Mouse (Mus musculus) neural tube, embryonic 10.5 days (tissue): ENCODE measurements around the gene Rexo2.
"Not testable (repeated sequence)": the region's sequence is repeated elsewhere in the genome, so short reads cannot be mapped to it uniquely, and the experiment has no call there.

Experiments used
- DNase-seq: peaks from one replicate; pipeline ENCODE4 v3.0.0-alpha.2; 2017; ENCODE audit warnings: low spot score; ENCODE audit errors: extremely low spot score

The Rexo2 gene

DNA sequence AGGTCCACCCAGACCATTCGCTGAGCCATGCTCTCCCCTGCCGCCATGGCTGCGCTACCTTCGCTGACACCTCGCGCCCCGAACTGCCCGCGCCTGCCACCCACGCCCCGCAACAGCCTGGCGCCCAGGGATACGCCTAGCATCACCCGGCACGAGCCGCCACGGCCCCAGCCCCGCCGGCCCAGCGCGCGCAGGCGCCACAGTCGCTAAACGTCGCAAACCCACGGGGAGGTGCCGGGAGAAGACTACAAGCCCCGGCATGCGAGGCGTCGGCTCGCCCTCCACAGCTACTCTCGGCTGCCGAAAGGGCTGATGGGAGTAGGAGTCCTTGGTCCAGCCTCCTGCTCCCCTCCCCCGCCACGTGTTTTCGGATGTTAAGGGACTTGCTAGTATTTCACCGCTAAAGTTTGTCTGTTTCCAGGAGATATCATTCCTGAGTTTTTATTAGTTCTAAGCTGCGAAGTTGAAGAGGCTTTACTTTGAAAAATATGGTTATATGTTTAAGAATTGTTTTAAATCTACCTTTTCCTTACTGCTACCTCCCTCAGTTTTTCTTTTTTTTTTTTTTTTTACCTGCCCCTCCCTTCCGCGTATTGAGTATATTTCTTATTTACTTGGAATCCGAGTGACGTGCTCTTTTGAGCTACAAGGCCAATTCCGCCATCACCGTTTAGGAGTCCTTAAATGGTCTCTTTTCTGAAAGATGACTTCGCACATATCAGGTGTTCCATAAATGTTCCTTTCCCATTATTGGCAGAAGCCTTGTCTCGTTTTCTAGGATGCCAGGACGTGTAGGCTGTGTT, at the start of gene Rexo2:
Rexo2 (minus strand) TSS at position 213 of the 803 bp plus-strand sequence.
- peak; percentile 91 for DNase-seq

DNA sequence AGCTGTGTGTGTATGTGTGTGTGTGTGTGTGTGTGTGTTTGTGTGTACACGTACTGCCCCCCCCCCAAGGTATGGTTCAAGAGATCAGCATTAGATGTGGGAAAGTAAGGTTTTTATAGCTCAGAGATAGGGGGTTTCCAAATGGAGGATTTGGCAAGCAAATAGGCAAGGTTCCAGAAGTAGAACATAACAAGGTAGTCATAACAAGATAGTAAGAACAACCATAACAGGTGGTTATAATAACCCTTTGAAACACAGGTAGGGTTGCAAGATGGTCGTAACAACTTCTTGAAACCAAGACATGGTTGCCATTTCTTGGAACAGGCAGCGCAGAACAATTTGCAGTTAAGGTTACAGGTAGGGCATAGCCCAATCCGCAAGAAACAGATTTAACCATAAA, 46.1 kb upstream of the Rexo2 start:
- DNase-seq: no peak

DNA sequence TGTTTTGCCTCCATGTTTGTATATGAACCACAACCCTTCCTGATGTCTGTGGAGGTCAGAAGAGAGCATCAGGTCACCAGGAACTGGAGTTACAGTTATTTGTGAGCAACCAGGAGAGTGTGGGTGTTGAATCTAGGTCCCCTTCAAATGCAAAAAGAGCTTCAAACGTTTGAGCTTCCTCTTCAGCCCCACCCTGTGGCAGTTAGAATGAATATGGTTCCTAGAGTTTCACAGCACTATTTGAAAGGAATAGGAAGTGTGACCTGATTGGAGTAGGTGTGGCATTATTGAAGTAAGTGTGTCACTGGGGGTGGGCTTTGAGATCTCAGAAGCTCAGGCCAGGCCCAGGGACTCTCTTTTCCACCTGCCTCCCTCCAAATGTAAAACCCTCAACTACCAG, 45.1 kb upstream of the Rexo2 start:
- no peak for DNase-seq

DNA sequence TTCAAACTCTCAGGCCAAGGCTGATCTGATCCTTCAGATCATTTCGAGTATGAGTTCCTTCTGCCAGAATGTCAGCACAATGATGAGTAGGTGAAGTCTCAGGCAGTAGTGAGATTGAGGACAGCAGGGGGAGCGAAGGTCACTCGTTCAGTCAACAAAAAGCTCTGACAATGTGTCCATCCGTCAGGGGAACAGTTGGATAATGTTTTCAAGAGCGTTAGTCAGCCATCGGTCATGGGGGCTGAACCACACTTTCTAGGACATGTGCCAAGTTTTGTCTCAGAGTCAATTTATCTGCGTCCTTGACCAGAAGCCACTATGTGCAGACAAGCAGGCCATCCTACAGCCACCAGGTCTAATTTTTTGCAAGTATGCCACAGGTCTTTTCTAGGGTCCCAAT, 40.0 kb upstream of the Rexo2 start:
- DNase-seq: not testable (repeated sequence)

DNA sequence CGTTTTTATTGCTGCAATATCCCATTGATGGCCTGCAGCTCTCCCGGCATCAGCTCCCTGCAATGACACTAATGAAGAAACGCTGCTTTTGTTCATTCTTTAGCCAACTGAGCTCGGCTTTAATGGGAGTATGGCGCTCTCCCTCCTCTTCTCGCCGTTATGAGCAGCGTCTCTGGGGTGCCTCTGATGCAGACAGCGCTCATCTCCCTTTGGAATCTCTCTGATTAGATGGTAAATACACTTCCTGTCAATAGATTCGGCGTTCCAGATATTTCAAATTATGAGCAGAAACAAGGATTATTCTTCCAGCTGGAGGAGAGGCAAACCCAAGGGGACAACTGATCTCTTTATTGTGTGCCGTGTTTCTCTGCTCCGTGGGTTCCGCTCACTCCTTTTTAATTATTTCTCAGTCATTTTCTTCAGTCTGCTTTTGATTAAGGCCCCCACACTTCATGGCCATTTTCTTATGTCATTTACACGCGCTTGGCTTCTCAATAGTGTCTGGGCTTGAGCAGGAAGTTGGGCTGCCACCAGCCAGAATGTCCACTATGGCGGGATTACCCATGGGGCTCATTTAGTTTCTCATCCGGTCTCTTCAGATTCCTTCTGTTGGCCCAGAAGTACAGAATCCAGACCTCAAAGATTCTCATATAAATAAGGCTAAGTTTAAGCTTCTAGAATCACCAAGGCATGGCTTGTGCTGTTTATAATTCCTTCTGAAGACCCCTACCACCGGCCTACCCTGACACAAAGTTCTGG, 37.1 kb upstream of the Rexo2 start:
- no peak for DNase-seq

DNA sequence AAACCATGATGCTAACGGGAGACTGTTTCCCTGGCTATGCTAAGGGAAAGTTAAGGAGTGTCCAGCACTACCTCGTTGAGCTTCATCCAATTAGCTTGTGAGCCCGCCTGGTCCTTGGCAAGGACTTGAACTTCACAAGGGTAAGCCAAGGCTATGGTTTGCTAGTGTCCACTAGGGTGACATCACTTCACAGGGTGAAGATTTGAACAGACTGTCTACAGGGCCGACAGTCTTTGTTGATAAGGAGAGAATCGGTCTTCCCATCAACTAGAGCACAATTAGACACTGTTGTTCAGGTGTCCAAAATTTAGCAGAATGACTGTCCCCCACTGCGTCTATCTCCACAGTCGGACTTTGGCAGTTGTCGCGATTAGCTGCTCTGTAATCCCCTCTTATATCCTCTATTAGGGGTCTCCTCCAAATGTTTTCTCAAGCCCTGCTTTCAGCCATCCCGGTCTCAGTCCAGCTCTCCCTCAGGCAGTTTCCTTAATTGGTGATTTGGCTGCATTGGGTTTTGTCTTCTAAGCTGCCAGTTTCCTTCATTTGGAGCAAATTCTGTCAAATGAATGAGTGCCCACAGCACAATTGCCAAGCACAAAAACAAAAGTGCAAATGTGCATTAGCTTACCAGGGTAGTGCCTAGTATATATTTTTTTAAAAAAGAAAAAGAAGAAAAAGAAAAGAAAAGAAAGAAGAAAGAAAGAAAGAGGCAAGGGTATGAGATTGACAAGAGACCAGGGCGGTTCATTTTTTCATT, 36.4 kb upstream of the Rexo2 start:
- no peak for DNase-seq

DNA sequence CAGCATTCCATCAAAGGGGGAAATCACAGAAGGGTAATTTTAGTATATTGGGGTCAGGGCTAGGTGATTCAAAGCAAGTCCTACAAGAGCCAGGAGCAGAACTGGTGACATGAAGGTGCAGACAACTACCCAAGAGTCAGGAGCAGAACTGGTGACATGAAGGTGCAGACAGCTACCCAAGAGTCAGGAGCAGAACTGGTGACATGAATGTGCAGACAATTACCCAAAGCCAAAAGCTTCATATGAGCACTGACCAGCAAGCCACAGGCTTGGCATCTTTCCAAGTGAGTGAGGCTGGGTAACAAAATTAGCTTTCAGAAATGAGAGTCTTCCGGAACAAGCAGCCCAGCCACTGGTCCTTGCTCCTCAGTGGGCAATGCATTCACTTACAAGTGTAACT, 34.9 kb upstream of the Rexo2 start:
- DNase-seq: no peak

DNA sequence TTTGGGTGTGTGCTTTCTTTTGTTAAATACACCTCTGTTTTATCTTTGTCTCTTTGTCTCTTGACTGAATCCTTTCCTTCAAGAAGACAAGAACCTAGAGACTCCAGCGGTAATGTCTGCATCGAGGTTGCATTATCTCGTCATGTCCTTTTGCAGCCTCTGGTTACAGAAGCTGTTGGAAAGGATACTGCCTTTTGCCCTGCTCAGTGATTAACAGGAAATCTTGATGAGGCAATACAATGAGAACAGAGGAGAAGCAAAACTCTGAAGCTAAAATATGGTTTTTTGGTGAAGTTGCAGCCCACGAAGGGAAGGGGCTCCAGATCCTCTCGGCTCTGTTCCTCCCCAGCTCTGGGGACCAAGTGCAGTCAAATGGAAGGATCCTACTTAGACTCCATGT, 29.7 kb upstream of the Rexo2 start:
- DNase-seq: no peak

DNA sequence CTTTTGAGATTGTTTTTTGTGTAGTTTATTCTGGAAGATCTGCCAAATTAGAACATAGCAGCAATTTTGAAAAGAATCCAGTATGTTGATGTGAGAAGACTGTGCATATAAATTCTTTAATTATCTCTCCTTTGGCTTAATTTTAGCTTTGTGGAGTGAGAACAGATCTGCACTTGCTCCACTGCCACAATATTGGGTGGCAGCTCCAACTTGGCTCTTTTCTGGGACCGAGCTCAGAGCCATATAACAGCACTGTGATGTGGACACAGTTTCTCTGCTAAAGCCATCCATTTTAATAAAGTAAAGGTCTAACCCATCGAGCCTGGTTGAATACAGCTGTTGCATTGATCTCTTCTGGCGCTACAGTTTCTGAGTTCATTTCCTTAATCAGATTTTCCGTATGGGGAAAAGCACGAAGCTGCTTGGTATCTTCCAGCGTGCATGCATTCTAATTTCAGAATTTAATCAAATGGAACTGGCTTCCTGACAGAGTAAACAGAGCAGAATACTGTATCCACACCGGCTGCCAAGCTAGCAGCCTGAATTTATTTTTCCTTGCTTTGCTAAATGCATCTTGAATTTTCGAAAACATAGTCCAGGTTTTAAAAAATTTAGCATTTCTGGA, 24.4 kb upstream of the Rexo2 start:
- no peak for DNase-seq

DNA sequence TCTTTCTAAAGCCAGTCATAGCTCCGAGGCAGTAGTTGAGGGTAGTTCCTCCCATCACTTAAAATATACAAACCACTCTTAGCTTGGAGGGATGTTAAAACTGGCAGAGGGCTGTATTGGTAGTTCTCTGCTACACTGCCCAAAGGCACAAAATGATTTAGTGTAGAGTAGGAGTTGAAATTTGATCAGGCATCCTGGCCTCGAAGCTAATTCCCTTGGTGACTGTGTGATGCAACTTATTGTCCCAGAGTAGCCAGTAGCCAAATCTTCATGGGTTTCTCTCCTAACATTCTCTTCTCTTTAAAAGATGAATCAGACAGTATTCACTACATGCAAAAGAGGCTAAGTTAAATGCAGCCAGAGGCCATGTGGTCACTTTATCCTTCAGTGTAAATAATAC, 22.6 kb upstream of the Rexo2 start:
- no peak for DNase-seq

DNA sequence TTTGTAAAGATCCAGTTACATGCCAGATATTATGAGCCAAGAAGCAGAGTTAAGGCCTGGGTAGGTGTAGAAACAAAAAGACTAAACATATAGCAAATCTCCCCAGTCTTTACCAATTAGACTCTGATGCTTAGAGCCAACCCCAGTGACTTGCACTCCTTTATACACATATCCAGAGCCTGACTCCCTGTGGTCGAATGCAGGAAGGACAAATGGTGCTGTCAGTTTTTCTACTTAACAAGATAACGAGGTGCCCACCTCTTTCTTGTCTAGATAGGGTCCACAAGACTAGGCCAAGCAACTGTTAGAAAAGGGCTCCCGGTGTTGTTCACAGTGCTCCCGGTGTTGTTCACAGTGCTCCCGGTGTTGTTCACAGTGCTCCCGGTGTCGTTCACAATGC, 20.8 kb upstream of the Rexo2 start:
- no peak for DNase-seq

DNA sequence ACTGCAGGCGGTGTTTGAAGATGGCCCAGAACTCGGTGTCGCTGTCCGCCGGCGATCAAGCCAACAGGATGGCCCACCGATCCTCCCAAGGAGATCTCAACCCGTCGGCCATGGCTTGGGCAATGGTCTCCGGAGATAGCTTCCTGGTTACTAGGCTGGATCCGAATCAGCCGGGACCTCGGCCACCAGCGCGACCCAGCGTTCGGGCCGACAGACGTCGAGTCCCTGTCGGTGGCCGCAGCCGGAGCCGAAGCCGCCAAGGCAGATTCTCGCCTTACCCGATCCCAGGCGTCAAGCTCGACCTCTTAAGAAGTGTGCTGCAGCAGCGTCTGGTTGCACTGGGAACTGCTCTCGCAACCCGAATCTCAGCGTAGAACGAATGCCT, 15.1 kb upstream of the Rexo2 start:
- no peak for DNase-seq

DNA sequence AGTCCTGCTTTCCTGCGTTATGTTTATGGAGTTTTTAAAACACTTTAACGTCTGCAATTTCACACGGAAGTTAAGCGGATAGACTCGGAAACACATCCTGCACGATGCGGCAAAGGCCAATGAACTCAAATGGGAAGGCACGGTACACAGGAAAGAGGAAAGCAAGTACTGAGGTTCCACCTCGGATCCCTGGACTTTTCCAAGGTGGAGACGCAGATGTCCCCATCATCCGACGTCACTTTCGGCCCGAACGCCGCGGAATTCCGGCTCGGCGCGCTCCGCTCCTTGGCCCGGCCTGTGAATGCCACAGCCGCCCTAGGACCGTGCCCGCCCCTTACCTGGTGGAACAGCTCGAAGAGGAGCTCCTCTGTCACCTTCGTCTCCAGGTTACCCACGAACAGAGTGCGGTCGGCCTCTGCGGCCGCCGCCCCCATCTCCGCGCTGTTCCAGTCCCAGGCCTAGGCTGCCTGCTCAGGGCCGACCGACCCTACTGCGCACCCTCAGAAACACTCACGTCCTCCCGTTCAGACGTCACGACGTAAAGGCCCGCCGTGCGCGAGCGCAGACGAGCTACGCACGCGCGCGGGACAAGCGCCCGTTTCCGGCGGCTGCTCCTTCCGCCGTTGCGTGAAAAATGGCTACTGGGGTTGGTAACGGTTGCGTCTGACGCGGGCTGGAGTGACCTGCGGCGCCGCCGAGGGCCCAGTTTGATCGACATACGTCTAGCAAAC, 14.6 kb upstream of the Rexo2 start, which contains the start of the genes Rbm7 and Gm5617:
Rbm7 (minus strand) TSS at position 483 of the 731 bp plus-strand sequence.
Gm5617 (plus strand) TSS at position 626 of the 731 bp plus-strand sequence.
- peak; percentile 93 for DNase-seq

DNA sequence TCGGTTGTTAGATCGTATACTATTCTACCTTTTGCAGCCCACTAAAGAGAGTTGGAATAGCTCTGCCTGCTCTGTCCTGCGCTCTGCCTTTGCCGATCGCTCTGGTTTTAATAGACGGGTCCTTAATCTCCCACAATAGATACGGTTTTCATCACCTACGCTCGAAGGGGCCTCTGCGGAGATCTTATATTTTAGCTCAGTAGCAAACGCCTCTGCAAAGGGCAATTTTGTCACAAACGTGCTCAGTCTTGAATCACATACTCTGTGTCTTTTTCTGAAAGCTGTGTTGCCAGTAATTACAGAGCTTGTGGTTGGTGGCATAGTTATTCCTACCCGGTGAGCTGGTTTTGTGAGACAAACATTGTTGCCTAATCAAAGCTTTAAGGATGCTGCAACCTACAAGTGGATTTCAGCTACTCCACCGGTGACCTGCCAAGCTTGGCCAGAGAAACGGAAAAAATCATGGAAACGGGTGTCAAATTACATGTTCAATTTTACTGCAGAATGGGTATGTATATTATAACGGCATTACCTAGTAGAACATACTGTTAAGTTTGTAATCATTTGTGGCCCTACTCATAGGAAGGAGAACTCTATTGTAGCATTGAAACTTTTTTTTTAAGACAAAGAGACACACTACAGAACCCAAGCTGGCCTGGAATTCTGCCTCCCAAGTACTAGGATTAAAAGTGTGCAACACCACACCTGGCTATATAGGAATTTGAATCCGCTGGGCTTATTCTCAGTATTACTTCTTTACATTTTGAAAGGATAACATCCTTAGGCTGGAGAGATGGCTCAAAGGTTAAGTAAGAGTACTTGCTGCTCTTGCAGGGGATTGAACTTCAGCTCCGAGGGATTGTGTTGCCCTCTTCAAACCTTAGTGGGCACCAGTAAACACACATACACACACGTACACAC, 1.1 kb upstream of the Rexo2 start:
- DNase-seq: peak; percentile 40

DNA sequence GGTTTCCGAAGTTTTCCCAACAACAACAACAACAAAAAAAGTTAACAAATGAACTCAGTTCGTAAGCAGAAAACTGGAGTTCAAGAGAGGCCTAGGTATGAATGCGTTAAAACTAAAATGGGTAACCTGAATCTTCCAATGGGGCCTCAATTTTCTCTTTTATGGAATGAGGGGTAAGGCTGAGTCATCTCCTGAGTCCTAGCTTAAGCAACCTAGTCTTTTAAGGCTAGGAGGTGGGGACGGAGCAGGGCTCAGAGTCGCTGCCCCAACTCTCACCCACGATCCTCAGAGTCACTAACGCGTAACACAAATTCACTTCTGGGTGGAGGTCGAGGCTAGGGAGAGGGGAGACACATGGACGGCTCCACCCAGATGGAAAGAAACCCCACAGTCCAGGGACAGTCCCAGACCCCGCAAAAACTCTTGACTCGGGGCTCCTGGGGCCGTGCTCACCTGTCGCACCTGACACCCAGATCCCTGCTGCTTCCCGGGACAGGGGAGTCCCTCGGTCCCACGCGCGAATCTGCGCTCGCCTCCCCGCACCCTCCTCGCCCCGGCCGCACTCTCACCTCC, 499 bp downstream of the Rexo2 start:
- DNase-seq: no peak

DNA sequence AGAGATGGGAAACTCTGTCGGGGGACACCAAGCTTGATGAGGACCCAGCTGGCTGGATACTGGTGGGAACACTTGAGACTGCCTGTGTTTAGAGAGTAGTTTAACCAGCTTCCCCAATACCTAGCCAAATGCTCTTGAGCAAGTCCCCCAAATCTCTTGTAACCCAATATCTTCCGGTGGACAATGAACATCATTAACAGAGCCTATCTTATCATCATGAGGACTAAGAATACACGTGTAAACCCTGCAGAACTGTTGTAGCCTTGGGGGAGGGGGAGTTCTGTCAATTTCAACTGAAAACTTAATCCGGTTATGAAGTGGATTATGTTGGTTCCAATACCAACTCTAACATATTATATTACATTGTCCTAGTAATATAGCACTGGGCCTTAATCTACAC, 1.6 kb downstream of the Rexo2 start:
- DNase-seq: no peak

DNA sequence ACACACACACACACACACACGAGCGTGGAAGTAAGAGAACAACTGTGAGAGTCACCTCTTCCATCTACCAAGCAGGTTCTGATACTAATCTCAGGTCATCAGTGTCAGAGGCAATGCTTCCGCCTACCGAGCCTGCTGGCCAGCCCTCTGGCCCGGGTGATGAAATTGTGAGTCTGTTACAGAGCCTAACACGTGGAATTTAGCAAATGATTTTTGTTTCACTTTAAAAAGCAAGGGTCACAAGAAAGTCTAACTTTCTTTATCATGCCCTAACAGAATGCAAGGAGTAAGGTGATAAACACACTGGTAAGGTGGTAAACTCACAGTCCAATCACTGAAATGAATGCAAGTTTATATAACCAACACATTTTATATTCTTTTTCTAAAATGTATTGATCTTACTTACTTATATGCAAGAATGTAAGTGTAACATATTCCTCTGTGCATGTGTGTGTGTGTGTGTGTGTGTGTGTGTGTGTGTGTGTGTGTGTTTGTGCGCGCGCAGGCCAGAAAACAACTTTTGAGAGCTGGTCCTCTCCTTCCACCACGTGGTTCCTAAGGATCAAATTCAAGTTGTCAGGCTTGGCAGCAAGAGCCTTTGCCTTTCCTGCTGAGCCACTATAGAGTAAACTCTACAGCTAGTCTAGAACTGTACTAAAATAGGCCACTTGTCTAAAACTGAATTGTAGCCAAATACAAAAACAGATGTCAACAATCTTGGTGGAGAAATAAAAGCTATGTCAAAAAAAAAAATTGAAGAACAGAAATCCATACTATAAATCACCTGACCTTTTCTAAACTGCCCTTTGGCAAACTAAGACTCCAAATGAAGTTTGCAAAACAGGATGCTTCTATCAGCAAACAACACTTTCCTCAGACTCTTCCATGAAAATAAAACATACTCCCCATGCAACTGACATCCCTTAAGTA, 3.9 kb downstream of the Rexo2 start:
- DNase-seq: no peak

DNA sequence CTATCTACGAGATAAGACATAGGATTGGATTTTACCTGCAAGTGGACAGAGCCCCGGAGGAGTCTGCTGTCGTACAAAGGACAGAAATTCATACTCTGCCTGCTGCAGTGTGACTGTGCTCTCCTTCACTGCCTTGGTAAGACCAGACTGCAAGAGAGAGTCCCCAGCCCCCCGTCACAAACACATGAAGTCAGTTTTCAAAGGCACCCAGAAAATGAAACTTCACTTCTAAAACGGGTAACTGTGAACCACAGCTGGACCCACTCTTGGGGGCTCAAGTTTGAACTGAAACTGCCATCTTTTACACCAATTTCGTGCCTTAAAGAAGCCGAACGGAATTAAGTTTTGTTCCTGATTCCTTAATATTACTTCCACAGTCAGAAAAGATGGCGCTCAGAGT, 6.1 kb downstream of the Rexo2 start:
- no peak for DNase-seq
